Mouse (Mus musculus) adrenal gland, adult (tissue): ENCODE measurements around the gene Schip1.
"Not testable (repeated sequence)": the region's sequence is repeated elsewhere in the genome, so short reads cannot be mapped to it uniquely, and the experiment has no call there.

Source experiments
- DNase-seq, 2 experiments: peaks; one replicate each; pipeline ENCODE4 v3.0.0; 2022 to 2023; ENCODE audit warnings: low spot score in 1 of 2; ENCODE audit not compliant: inconsistent age in 2 of 2

Gene Schip1

GRCm38 (mm10) chr3:68064731-68065130, at the start of gene Schip1:
Gene Schip1 (plus strand): TSS chr3:68064802.
- peak; percentile 21 to 72 for DNase-seq

- DNase-seq = no peak
These were observed 48.8 kb upstream of the Schip1 start for GRCm38 (mm10) chr3:68015786-68016185.

GRCm38 (mm10) chr3:68019401-68019800, 45.2 kb upstream of the Schip1 start:
- no peak for DNase-seq

- no peak for DNase-seq
These were observed 28.5 kb upstream of the Schip1 start for GRCm38 (mm10) chr3:68036097-68036496.

GRCm38 (mm10) chr3:68042951-68043350, 21.7 kb upstream of the Schip1 start:
- no peak for DNase-seq

GRCm38 (mm10) chr3:68045475-68046416, 18.9 kb upstream of the Schip1 start:
- peak in 1 of 2 experiments; percentile 57 for DNase-seq

GRCm38 (mm10) chr3:68053538-68053937, 11.1 kb upstream of the Schip1 start:
- peak in 1 of 2 experiments; percentile 58 for DNase-seq

- DNase-seq = peak in 1 of 2 experiments; percentile 30
These were observed 9.5 kb upstream of the Schip1 start for GRCm38 (mm10) chr3:68055071-68055470.

- peak; percentile 57 to 89 for DNase-seq
These were observed 8.0 kb upstream of the Schip1 start for GRCm38 (mm10) chr3:68056373-68057275.

GRCm38 (mm10) chr3:68059162-68059800, 5.3 kb upstream of the Schip1 start:
- peak in 1 of 2 experiments; percentile 46 for DNase-seq

GRCm38 (mm10) chr3:68071395-68072386, 7.1 kb downstream of the Schip1 start:
- DNase-seq = no peak

- no peak for DNase-seq
These were observed 12.8 kb downstream of the Schip1 start for GRCm38 (mm10) chr3:68077406-68077805.

GRCm38 (mm10) chr3:68085024-68085423, 20.4 kb downstream of the Schip1 start:
- no peak for DNase-seq

GRCm38 (mm10) chr3:68092108-68092507, 27.5 kb downstream of the Schip1 start:
- no peak for DNase-seq

GRCm38 (mm10) chr3:68096724-68097431, 32.3 kb downstream of the Schip1 start:
- no peak for DNase-seq

GRCm38 (mm10) chr3:68099561-68099960, 35.0 kb downstream of the Schip1 start:
- DNase-seq = not testable (repeated sequence)

GRCm38 (mm10) chr3:68101343-68101742, 36.7 kb downstream of the Schip1 start:
- peak in 1 of 2 experiments; percentile 21 for DNase-seq

GRCm38 (mm10) chr3:68105081-68105685, 40.6 kb downstream of the Schip1 start:
- no peak for DNase-seq

GRCm38 (mm10) chr3:68121338-68121737, 56.7 kb downstream of the Schip1 start:
- no peak for DNase-seq
